Mouse (Mus musculus): ENCODE results near the gene Sorbs1. TPM values are rescaled to one million over a fixed set of nuclear protein-coding genes. Genes with fewer than 3 reads are reported as not detected.
A peak's percentile ranks its signal among the peaks of the same experiment; 100 is the strongest.

Sorbs1 gene
- polyA plus RNA-seq, 1 experiment from 2014 or later: 49.5 TPM

GRCm38 (mm10) chr19:40462892-40463291 is 50.7 kb downstream of the Sorbs1 start:
- no peak overlapping the region for H3K4me2 ChIP-seq (replicated peaks; ENCODE audit: low read depth, low read length)
- WGBS: 23% methylated on average over 6 of the region's 6 CpGs
- no peaks in the 10 kb centered on the region for H3K27me3 ChIP-seq (ENCODE audit: control insufficient read depth, insufficient read depth, low read length)
- H3K36me3 ChIP-seq (ENCODE audit: control insufficient read depth, insufficient read depth, low read length): no peaks in the 10 kb centered on the region
- H3K9ac ChIP-seq (ENCODE audit: low read depth, low read length): no peak overlapping the region
- no peak overlapping the region for H3K27ac ChIP-seq (ENCODE audit: low read depth, low read length)
- peak; percentile 51 for ATAC-seq (ENCODE audit: low FRiP score, low TSS enrichment)
- no peaks in the 10 kb centered on the region for H3K9me3 ChIP-seq (ENCODE audit: control insufficient read depth, low read length)
- peaks cover 13% of the 10 kb centered on the region; the same call in 1 of the 2 replicates for H3K4me1 ChIP-seq (ENCODE audit: control insufficient read depth, insufficient read depth, low read length)
- no peak overlapping the region for H3K4me3 ChIP-seq (ENCODE audit: low read length)

- H3K36me3 ChIP-seq (ENCODE audit: control insufficient read depth, insufficient read depth, low read length): no peaks in the 10 kb centered on the region
- no peaks in the 10 kb centered on the region for H3K9me3 ChIP-seq (ENCODE audit: control insufficient read depth, low read length)
- H3K9ac ChIP-seq (ENCODE audit: low read depth, low read length): no peak overlapping the region
- H3K27me3 ChIP-seq (ENCODE audit: control insufficient read depth, insufficient read depth, low read length): no peaks in the 10 kb centered on the region
- H3K27ac ChIP-seq (ENCODE audit: low read depth, low read length): no peak overlapping the region
- peaks cover 13% of the 10 kb centered on the region; the same call in 1 of the 2 replicates for H3K4me1 ChIP-seq (ENCODE audit: control insufficient read depth, insufficient read depth, low read length)
- 47% methylated on average over 2 of the region's 2 CpGs for WGBS
- H3K4me3 ChIP-seq (ENCODE audit: low read length): no peak overlapping the region
- ATAC-seq (ENCODE audit: low FRiP score, low TSS enrichment): no peak
- no peak overlapping the region for H3K4me2 ChIP-seq (replicated peaks; ENCODE audit: low read depth, low read length)
These were observed 51.1 kb downstream of the Sorbs1 start for GRCm38 (mm10) chr19:40462481-40462880.

- Histone ChIP-seq H3K36me3 (ENCODE audit: control insufficient read depth, insufficient read depth, low read length) (no peaks in the 10 kb centered on the region), H3K27me3 (ENCODE audit: control insufficient read depth, insufficient read depth, low read length) (no peaks in the 10 kb centered on the region), H3K4me1 (ENCODE audit: control insufficient read depth, insufficient read depth, low read length) (peaks cover 13% of the 10 kb centered on the region; the same call in 1 of the 2 replicates), H3K4me3 (ENCODE audit: low read length) (no peak overlapping the region), H3K27ac (ENCODE audit: low read depth, low read length) (no peak overlapping the region), H3K9me3 (ENCODE audit: control insufficient read depth, low read length) (no peaks in the 10 kb centered on the region), H3K9ac (ENCODE audit: low read depth, low read length) (no peak overlapping the region), H3K4me2 (replicated peaks; ENCODE audit: low read depth, low read length) (no peak overlapping the region)
- no peak for ATAC-seq (ENCODE audit: low FRiP score, low TSS enrichment)
- WGBS: 89% methylated on average over 1 of the region's 1 CpGs
These were observed 51.9 kb downstream of the Sorbs1 start for GRCm38 (mm10) chr19:40461662-40462061.

GRCm38 (mm10) chr19:40460854-40461490 is 52.6 kb downstream of the Sorbs1 start:
- Histone ChIP-seq H3K27me3 (ENCODE audit: control insufficient read depth, insufficient read depth, low read length) (no peaks in the 10 kb centered on the region), H3K9me3 (ENCODE audit: control insufficient read depth, low read length) (no peaks in the 10 kb centered on the region), H3K4me3 (ENCODE audit: low read length) (no peak overlapping the region), H3K9ac (ENCODE audit: low read depth, low read length) (no peak overlapping the region), H3K4me1 (ENCODE audit: control insufficient read depth, insufficient read depth, low read length) (peaks cover 13% of the 10 kb centered on the region; the same call in 1 of the 2 replicates), H3K4me2 (replicated peaks; ENCODE audit: low read depth, low read length) (no peak overlapping the region), H3K36me3 (ENCODE audit: control insufficient read depth, insufficient read depth, low read length) (no peaks in the 10 kb centered on the region), H3K27ac (ENCODE audit: low read depth, low read length) (no peak overlapping the region)
- 76% methylated on average over 9 of the region's 9 CpGs for WGBS
- no peak for ATAC-seq (ENCODE audit: low FRiP score, low TSS enrichment)

- no peak overlapping the region for H3K4me3 ChIP-seq (ENCODE audit: low read length)
- H3K4me2 ChIP-seq (replicated peaks; ENCODE audit: low read depth, low read length): no peak overlapping the region
- H3K36me3 ChIP-seq (ENCODE audit: control insufficient read depth, insufficient read depth, low read length): no peaks in the 10 kb centered on the region
- no peaks in the 10 kb centered on the region for H3K27me3 ChIP-seq (ENCODE audit: control insufficient read depth, insufficient read depth, low read length)
- H3K9me3 ChIP-seq (ENCODE audit: control insufficient read depth, low read length): no peaks in the 10 kb centered on the region
- ATAC-seq (ENCODE audit: low FRiP score, low TSS enrichment): no peak
- no peak overlapping the region for H3K27ac ChIP-seq (ENCODE audit: low read depth, low read length)
- WGBS: 20% methylated on average over 1 of the region's 1 CpGs
- H3K9ac ChIP-seq (ENCODE audit: low read depth, low read length): no peak overlapping the region
- peaks cover 13% of the 10 kb centered on the region; the same call in 1 of the 2 replicates for H3K4me1 ChIP-seq (ENCODE audit: control insufficient read depth, insufficient read depth, low read length)
These were observed 54.2 kb downstream of the Sorbs1 start for GRCm38 (mm10) chr19:40459338-40459737.

- H3K36me3 ChIP-seq (ENCODE audit: control insufficient read depth, insufficient read depth, low read length): 0 out of 2 replicates have a peak, but pooled peaks cover under 1% of the 10 kb centered on the region
- no peaks in the 10 kb centered on the region for H3K9me3 ChIP-seq (ENCODE audit: control insufficient read depth, low read length)
- H3K27ac ChIP-seq (ENCODE audit: low read depth, low read length): no peak overlapping the region
- no peak overlapping the region for H3K9ac ChIP-seq (ENCODE audit: low read depth, low read length)
- H3K4me1 ChIP-seq (ENCODE audit: control insufficient read depth, insufficient read depth, low read length): peaks cover 13% of the 10 kb centered on the region; the same call in 1 of the 2 replicates
- H3K4me2 ChIP-seq (replicated peaks; ENCODE audit: low read depth, low read length): no peak overlapping the region
- 64% methylated on average over 3 of the region's 3 CpGs for WGBS
- H3K27me3 ChIP-seq (ENCODE audit: control insufficient read depth, insufficient read depth, low read length): no peaks in the 10 kb centered on the region
- no peak for ATAC-seq (ENCODE audit: low FRiP score, low TSS enrichment)
- H3K4me3 ChIP-seq (ENCODE audit: low read length): no peak overlapping the region
These were observed 54.8 kb downstream of the Sorbs1 start for GRCm38 (mm10) chr19:40458806-40459205.

- Histone ChIP-seq H3K9ac (ENCODE audit: low read depth, low read length) (no peak overlapping the region), H3K4me2 (replicated peaks; ENCODE audit: low read depth, low read length) (no peak overlapping the region), H3K9me3 (ENCODE audit: control insufficient read depth, low read length) (peaks cover 3% of the 10 kb centered on the region; the same call in 1 of the 2 replicates), H3K4me1 (ENCODE audit: control insufficient read depth, insufficient read depth, low read length) (peaks cover 3% of the 10 kb centered on the region; the same call in 1 of the 2 replicates), H3K4me3 (ENCODE audit: low read length) (no peak overlapping the region), H3K27me3 (ENCODE audit: control insufficient read depth, insufficient read depth, low read length) (no peaks in the 10 kb centered on the region), H3K27ac (ENCODE audit: low read depth, low read length) (no peak overlapping the region), H3K36me3 (ENCODE audit: control insufficient read depth, insufficient read depth, low read length) (0 out of 2 replicates have a peak, but pooled peaks cover 2% of the 10 kb centered on the region)
- ATAC-seq (ENCODE audit: low FRiP score, low TSS enrichment): no peak
- 97% methylated on average over 4 of the region's 4 CpGs for WGBS
These were observed 58.3 kb downstream of the Sorbs1 start for GRCm38 (mm10) chr19:40455248-40455647.

GRCm38 (mm10) chr19:40454096-40454495 is 59.5 kb downstream of the Sorbs1 start:
- 96% methylated on average over 4 of the region's 4 CpGs for WGBS
- Histone ChIP-seq H3K4me2 (replicated peaks; ENCODE audit: low read depth, low read length) (no peak overlapping the region), H3K27ac (ENCODE audit: low read depth, low read length) (no peak overlapping the region), H3K4me1 (ENCODE audit: control insufficient read depth, insufficient read depth, low read length) (peaks cover 3% of the 10 kb centered on the region; the same call in 1 of the 2 replicates), H3K4me3 (ENCODE audit: low read length) (no peak overlapping the region), H3K36me3 (ENCODE audit: control insufficient read depth, insufficient read depth, low read length) (0 out of 2 replicates have a peak, but pooled peaks cover 2% of the 10 kb centered on the region), H3K9me3 (ENCODE audit: control insufficient read depth, low read length) (peaks cover 3% of the 10 kb centered on the region; the same call in 1 of the 2 replicates), H3K27me3 (ENCODE audit: control insufficient read depth, insufficient read depth, low read length) (no peaks in the 10 kb centered on the region), H3K9ac (ENCODE audit: low read depth, low read length) (no peak overlapping the region)
- no peak for ATAC-seq (ENCODE audit: low FRiP score, low TSS enrichment)

GRCm38 (mm10) chr19:40452201-40452600 is 61.4 kb downstream of the Sorbs1 start:
- no peaks in the 10 kb centered on the region for H3K4me1 ChIP-seq (ENCODE audit: control insufficient read depth, insufficient read depth, low read length)
- no peak overlapping the region for H3K4me3 ChIP-seq (ENCODE audit: low read length)
- H3K9me3 ChIP-seq (ENCODE audit: control insufficient read depth, low read length): peaks cover 3% of the 10 kb centered on the region; the same call in 1 of the 2 replicates
- no peaks in the 10 kb centered on the region for H3K27me3 ChIP-seq (ENCODE audit: control insufficient read depth, insufficient read depth, low read length)
- H3K9ac ChIP-seq (ENCODE audit: low read depth, low read length): no peak overlapping the region
- H3K4me2 ChIP-seq (replicated peaks; ENCODE audit: low read depth, low read length): no peak overlapping the region
- H3K27ac ChIP-seq (ENCODE audit: low read depth, low read length): no peak overlapping the region
- 0 out of 2 replicates have a peak, but pooled peaks cover 2% of the 10 kb centered on the region for H3K36me3 ChIP-seq (ENCODE audit: control insufficient read depth, insufficient read depth, low read length)
- WGBS: 100% methylated on average over 2 of the region's 2 CpGs
- ATAC-seq (ENCODE audit: low FRiP score, low TSS enrichment): no peak
